Mouse (Mus musculus): ENCODE measurements at regions not wholly inside any gene's neighbourhood (a gene's known extent, or its start where the extent isn't known, plus 50 kb on each side); places are given as distances from the start of the nearest gene placed in this dataset.

GRCm38 (mm10) chr13:72711136-72711535 is 82.5 kb downstream of the Irx2 start:
- no peak overlapping the region for H3K4me3 ChIP-seq (replicated peaks in 1 of 3; ENCODE audit: low read depth in 2 of 3, low read length in 2 of 3, poor library complexity in 1 of 3)
- H3K4me1 ChIP-seq (ENCODE audit: control insufficient read depth in 1 of 2, insufficient read depth in 2 of 2), result no peaks in the 10 kb centered on the region
- no peak overlapping the region for H3K4me2 ChIP-seq (ENCODE audit: insufficient read depth, low read depth, poor library complexity, severe bottlenecking)
- TF ChIP-seq GABPA (IDR thresholded peaks at IDR 0.05; ENCODE audit: insufficient replicate concordance, low read depth, low read length) (no peak), JUND (conservative IDR thresholded peaks at IDR 0.05; ENCODE audit: low read depth, low read length) (no peak), CHD1 (IDR thresholded peaks at IDR 0.05; ENCODE audit: low read depth, low read length) (no peak)
- no peaks in the 10 kb centered on the region for H3K36me3 ChIP-seq (replicated peaks in 1 of 2; ENCODE audit: control insufficient read depth in 1 of 2, insufficient read depth in 1 of 2, low read length in 1 of 2)
- DNase-seq (ENCODE audit: extremely low read depth), result no peak
- dilution Hi-C loops (cut with MboI; ENCODE audit: extremely low pct_ligation_motif_present, extremely low pct_unique_long_range_greater_than_20kb, low sequenced_read_pairs) (no loop called here), in situ Hi-C loops (cut with MboI; ENCODE audit: low pct_ligation_motif_present, low pct_unique_long_range_greater_than_20kb, low sequenced_read_pairs) (no loop called here)
- no peak overlapping the region for H3K27ac ChIP-seq (ENCODE audit: insufficient read depth, low read depth)
- no peak overlapping the region for H3K9ac ChIP-seq (ENCODE audit: insufficient read depth, low read depth)
- peaks cover 81% of the 10 kb centered on the region for H3K9me3 ChIP-seq (replicated peaks; ENCODE audit: low read length)
- H3K79me2 ChIP-seq (replicated peaks; ENCODE audit: control insufficient read depth, extremely low read depth, insufficient read depth, poor library complexity, severe bottlenecking), result no peaks in the 10 kb centered on the region
- H3K27me3 ChIP-seq (replicated peaks), result no peaks in the 10 kb centered on the region

- TF ChIP-seq MEF2A (IDR thresholded peaks at IDR 0.05; ENCODE audit: borderline replicate concordance, low read depth, low read length), result no peak
- no peak for TF ChIP-seq UBTF (IDR thresholded peaks at IDR 0.05; ENCODE audit: low read depth, low read length)
- no peak for TF ChIP-seq GABPA (IDR thresholded peaks at IDR 0.05; ENCODE audit: insufficient replicate concordance, low read depth, low read length)
- no peak for TF ChIP-seq CHD1 (IDR thresholded peaks at IDR 0.05; ENCODE audit: low read depth, low read length)
- TF ChIP-seq NRF1 (IDR thresholded peaks at IDR 0.05; ENCODE audit: low read depth, low read length), result no peak
- no peak for TF ChIP-seq PAX5 (IDR thresholded peaks at IDR 0.05; ENCODE audit: low read length)
- TF ChIP-seq JUND (conservative IDR thresholded peaks at IDR 0.05; ENCODE audit: low read depth, low read length), result no peak
- TF ChIP-seq KAT2A (IDR thresholded peaks at IDR 0.05; ENCODE audit: insufficient replicate concordance, low read length), result no peak
- no peak for TF ChIP-seq NELFE (IDR thresholded peaks at IDR 0.05; ENCODE audit: low read depth, low read length)
- no peak for TF ChIP-seq MXI1 (IDR thresholded peaks at IDR 0.05; ENCODE audit: low read depth, low read length)
- in situ Hi-C loops (cut with MboI; ENCODE audit: low pct_ligation_motif_present, low pct_unique_long_range_greater_than_20kb, low sequenced_read_pairs), result no loop called here
- no peak overlapping the region for H3K27ac ChIP-seq (ENCODE audit: insufficient read depth, low read depth)
- no peaks in the 10 kb centered on the region for H3K79me2 ChIP-seq (replicated peaks; ENCODE audit: control insufficient read depth, extremely low read depth, insufficient read depth, poor library complexity, severe bottlenecking)
- no peaks in the 10 kb centered on the region for H3K27me3 ChIP-seq (replicated peaks)
- no peak overlapping the region for H3K4me2 ChIP-seq (ENCODE audit: insufficient read depth, low read depth, poor library complexity, severe bottlenecking)
- H3K4me1 ChIP-seq (ENCODE audit: control insufficient read depth in 1 of 2, insufficient read depth in 2 of 2), result no peaks in the 10 kb centered on the region
- dilution Hi-C loops (cut with MboI; ENCODE audit: extremely low pct_ligation_motif_present, extremely low pct_unique_long_range_greater_than_20kb, low sequenced_read_pairs), result no loop called here
- H3K9me3 ChIP-seq (replicated peaks; ENCODE audit: low read length), result peaks cover 81% of the 10 kb centered on the region
- H3K9ac ChIP-seq (ENCODE audit: insufficient read depth, low read depth), result no peak overlapping the region
- no peak overlapping the region for H3K4me3 ChIP-seq (replicated peaks in 1 of 3; ENCODE audit: low read depth in 2 of 3, low read length in 2 of 3, poor library complexity in 1 of 3)
- no peaks in the 10 kb centered on the region for H3K36me3 ChIP-seq (replicated peaks in 1 of 2; ENCODE audit: control insufficient read depth in 1 of 2, insufficient read depth in 1 of 2, low read length in 1 of 2)
- DNase-seq (ENCODE audit: extremely low read depth), result no peak
Observed at GRCm38 (mm10) chr13:72711842-72712330, 83.3 kb downstream of the Irx2 start.

- no peaks in the 10 kb centered on the region for H3K27me3 ChIP-seq (replicated peaks)
- in situ Hi-C loops (cut with MboI; ENCODE audit: low pct_ligation_motif_present, low pct_unique_long_range_greater_than_20kb, low sequenced_read_pairs), result no loop called here
- no peak overlapping the region for H3K9ac ChIP-seq (ENCODE audit: insufficient read depth, low read depth)
- H3K79me2 ChIP-seq (replicated peaks; ENCODE audit: control insufficient read depth, extremely low read depth, insufficient read depth, poor library complexity, severe bottlenecking), result no peaks in the 10 kb centered on the region
- no peak for DNase-seq (ENCODE audit: extremely low read depth)
- no peaks in the 10 kb centered on the region for H3K36me3 ChIP-seq (replicated peaks in 1 of 2; ENCODE audit: control insufficient read depth in 1 of 2, insufficient read depth in 1 of 2, low read length in 1 of 2)
- H3K9me3 ChIP-seq (replicated peaks; ENCODE audit: low read length), result peaks cover 74% of the 10 kb centered on the region
- H3K4me2 ChIP-seq (ENCODE audit: insufficient read depth, low read depth, poor library complexity, severe bottlenecking), result no peak overlapping the region
- H3K4me1 ChIP-seq (ENCODE audit: control insufficient read depth in 1 of 2, insufficient read depth in 2 of 2), result no peaks in the 10 kb centered on the region
- no peak for TF ChIP-seq RAD21 (IDR thresholded peaks at IDR 0.05; ENCODE audit: low read depth, low read length)
- no peak for TF ChIP-seq UBTF (IDR thresholded peaks at IDR 0.05; ENCODE audit: low read depth, low read length)
- no peak for TF ChIP-seq NELFE (IDR thresholded peaks at IDR 0.05; ENCODE audit: low read depth, low read length)
- no peak for TF ChIP-seq NRF1 (IDR thresholded peaks at IDR 0.05; ENCODE audit: low read depth, low read length)
- TF ChIP-seq IRF4 (IDR thresholded peaks at IDR 0.05; ENCODE audit: low read depth, low read length), result no peak
- TF ChIP-seq TBP (conservative IDR thresholded peaks at IDR 0.05; ENCODE audit: low read depth, low read length), result no peak
- no peak for TF ChIP-seq ETS1 (conservative IDR thresholded peaks at IDR 0.05; ENCODE audit: low read depth, low read length)
- TF ChIP-seq MAX (IDR thresholded peaks at IDR 0.05; ENCODE audit: low read length), result no peak
- TF ChIP-seq MAZ (IDR thresholded peaks at IDR 0.05; ENCODE audit: low read depth, low read length), result no peak
- TF ChIP-seq RCOR1 (conservative IDR thresholded peaks at IDR 0.05; ENCODE audit: low read depth, low read length), result no peak
- TF ChIP-seq JUND (conservative IDR thresholded peaks at IDR 0.05; ENCODE audit: low read depth, low read length), result no peak
- no peak for TF ChIP-seq SIN3A (IDR thresholded peaks at IDR 0.05; ENCODE audit: low read length)
- no peak for TF ChIP-seq ZMIZ1 (IDR thresholded peaks at IDR 0.05; ENCODE audit: low read depth, low read length)
- no peak for TF ChIP-seq JUN (IDR thresholded peaks at IDR 0.05; ENCODE audit: insufficient read depth, low read depth, low read length)
- TF ChIP-seq CHD1 (IDR thresholded peaks at IDR 0.05; ENCODE audit: low read depth, low read length), result no peak
- no peak for TF ChIP-seq KAT2A (IDR thresholded peaks at IDR 0.05; ENCODE audit: insufficient replicate concordance, low read length)
- no peak for TF ChIP-seq GABPA (IDR thresholded peaks at IDR 0.05; ENCODE audit: insufficient replicate concordance, low read depth, low read length)
- H3K4me3 ChIP-seq (replicated peaks in 1 of 3; ENCODE audit: low read depth in 2 of 3, low read length in 2 of 3, poor library complexity in 1 of 3), result no peak overlapping the region
- no peak overlapping the region for H3K27ac ChIP-seq (ENCODE audit: insufficient read depth, low read depth)
- dilution Hi-C loops (cut with MboI; ENCODE audit: extremely low pct_ligation_motif_present, extremely low pct_unique_long_range_greater_than_20kb, low sequenced_read_pairs), result no loop called here
Observed at GRCm38 (mm10) chr13:72714793-72715192, 86.2 kb downstream of the Irx2 start.

Data from CH12.LX (cell line).